ENCODE assay signal across 28 mouse cellular contexts in the genomic region with DNA sequence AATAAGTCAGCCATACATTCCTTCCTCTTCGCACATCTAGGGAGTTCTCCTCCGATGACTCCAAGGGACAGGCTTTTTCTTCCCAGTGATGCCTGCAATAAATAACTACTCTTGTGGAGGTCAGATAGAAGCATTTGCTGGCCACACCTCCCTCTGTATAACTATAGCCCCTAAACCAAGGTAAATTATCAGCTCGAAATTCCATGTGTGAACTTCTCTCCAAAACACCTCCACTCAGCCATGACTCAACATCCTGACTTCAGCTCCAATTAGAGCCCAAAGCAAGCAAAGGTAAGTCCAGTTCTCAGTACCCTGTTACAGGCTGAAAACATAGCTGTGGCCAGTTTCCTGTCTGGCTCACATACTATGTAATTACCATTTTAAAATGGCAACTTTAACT.
"Had no signal": no experiment of that assay in that cellular context is flagged by ENCODE, and none has a peak within 500 bp of the region (broad histone marks: within the 10 kb centered on the region; RNA-seq: fewer than 3 reads in every experiment).

No protein-coding gene starts in this region.

- H3K27me3 ChIP-seq: embryonic facial prominence, embryonic 12.5 days; embryonic facial prominence, embryonic 13.5 days; embryonic facial prominence, embryonic 15.5 days; forebrain, embryonic 15.5 days had no signal

- DNase-seq: cerebellum, adult 18-20 months; cerebellum, adult 2 months; cerebellum, adult 8-10 months; cerebellum, adult 9-10 months; cerebellum, adult 9-11 months; cerebellum, postnatal 10 days; cerebellum, postnatal 14 days; cerebellum, postnatal 25 days; cerebellum, postnatal 36 days; embryo, embryonic 11 days; forebrain, postnatal 0 days; gastrocnemius, adult 2 months; gastrocnemius, postnatal 10 days; gastrocnemius, postnatal 14 days; gastrocnemius, postnatal 25 days; gastrocnemius, postnatal 36 days; heart, adult 11 months had no signal

- H3K4me3 ChIP-seq: embryonic facial prominence, embryonic 10.5 days; embryonic facial prominence, embryonic 12.5 days; embryonic facial prominence, embryonic 13.5 days; embryonic facial prominence, embryonic 15.5 days; erythroblast, embryonic 14.5 days; forebrain, embryonic 10.5 days; forebrain, embryonic 12.5 days; forebrain, embryonic 13.5 days; forebrain, embryonic 15.5 days; gastrocnemius, adult 2 months had no signal

- H3K9me3 ChIP-seq: embryonic facial prominence, embryonic 10.5 days; embryonic facial prominence, embryonic 12.5 days; embryonic facial prominence, embryonic 13.5 days; embryonic facial prominence, embryonic 15.5 days; forebrain, embryonic 10.5 days; forebrain, embryonic 12.5 days; forebrain, embryonic 13.5 days; forebrain, embryonic 15.5 days had no signal

- H3K4me2 ChIP-seq: embryonic facial prominence, embryonic 12.5 days; embryonic facial prominence, embryonic 13.5 days; embryonic facial prominence, embryonic 15.5 days; forebrain, embryonic 12.5 days; forebrain, embryonic 13.5 days; forebrain, embryonic 15.5 days had no signal

- H3K36me3 ChIP-seq: embryonic facial prominence, embryonic 10.5 days; embryonic facial prominence, embryonic 12.5 days; embryonic facial prominence, embryonic 13.5 days; embryonic facial prominence, embryonic 15.5 days; forebrain, embryonic 10.5 days; forebrain, embryonic 12.5 days; forebrain, embryonic 15.5 days had no signal

- H3K27ac ChIP-seq: embryonic facial prominence, embryonic 10.5 days; embryonic facial prominence, embryonic 12.5 days; embryonic facial prominence, embryonic 13.5 days; embryonic facial prominence, embryonic 15.5 days; forebrain, embryonic 10.5 days; forebrain, embryonic 12.5 days; forebrain, embryonic 13.5 days; forebrain, embryonic 15.5 days; gastrocnemius, adult 2 months had no signal

- H3K9ac ChIP-seq: embryonic facial prominence, embryonic 12.5 days; embryonic facial prominence, embryonic 13.5 days; embryonic facial prominence, embryonic 15.5 days; forebrain, embryonic 12.5 days; forebrain, embryonic 13.5 days; forebrain, embryonic 15.5 days; forebrain, postnatal 0 days had no signal

- ATAC-seq: forebrain, embryonic 13.5 days; forebrain, embryonic 14.5 days; forebrain, embryonic 15.5 days; forebrain, embryonic 16.5 days; forebrain, postnatal 0 days had no signal
